Mouse (Mus musculus) right cerebral cortex, postnatal 4 days (tissue): ENCODE measurements around the gene Zfp280d.

Source experiments
- DNase-seq: peaks from one replicate; pipeline ENCODE4 v3.0.0-alpha.2; 2022

The Zfp280d gene

DNA sequence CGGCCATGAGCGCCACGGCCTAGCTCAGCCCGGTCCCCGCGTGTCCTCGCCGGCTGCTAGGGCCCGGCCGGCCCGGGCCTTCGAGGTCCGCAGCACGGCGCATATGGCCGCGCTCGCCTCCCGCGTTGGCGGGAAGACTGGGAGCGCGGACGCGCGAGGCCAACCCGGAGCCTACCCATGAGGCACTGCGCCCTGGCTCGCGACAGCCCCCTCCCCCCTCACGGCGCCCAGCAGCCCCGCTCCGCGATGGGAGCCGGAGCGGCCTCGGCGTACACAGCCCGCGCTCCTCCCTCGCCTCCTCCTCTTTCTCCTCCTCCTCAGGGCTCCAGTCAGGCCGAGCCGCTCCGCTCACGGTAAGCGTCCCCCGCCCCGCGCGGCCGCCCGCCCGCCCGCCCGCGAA, at the start of gene Zfp280d:
Zfp280d (plus strand) TSS at position 184 of the 400 bp plus-strand sequence.
- DNase-seq: peak; percentile 90

DNA sequence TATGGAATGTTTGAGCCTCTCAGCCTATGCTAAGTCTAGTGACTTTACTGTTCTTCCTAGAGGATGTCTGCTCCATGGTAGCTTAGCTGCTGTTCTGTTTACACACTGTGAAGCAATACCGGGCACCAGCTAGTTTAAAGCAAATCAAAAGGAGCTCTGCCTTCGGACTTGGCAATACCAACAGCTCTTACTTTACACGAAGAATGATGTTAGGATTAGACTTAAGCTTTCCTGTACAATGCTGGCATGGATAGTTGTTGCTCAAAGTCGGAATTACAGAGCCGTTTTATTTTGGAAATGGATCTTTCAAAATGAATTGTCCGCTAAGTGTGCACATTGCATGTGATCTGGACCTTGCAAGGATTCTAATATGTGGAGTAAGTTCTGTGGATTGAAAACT, 48.1 kb upstream of the Zfp280d start:
- no peak for DNase-seq

DNA sequence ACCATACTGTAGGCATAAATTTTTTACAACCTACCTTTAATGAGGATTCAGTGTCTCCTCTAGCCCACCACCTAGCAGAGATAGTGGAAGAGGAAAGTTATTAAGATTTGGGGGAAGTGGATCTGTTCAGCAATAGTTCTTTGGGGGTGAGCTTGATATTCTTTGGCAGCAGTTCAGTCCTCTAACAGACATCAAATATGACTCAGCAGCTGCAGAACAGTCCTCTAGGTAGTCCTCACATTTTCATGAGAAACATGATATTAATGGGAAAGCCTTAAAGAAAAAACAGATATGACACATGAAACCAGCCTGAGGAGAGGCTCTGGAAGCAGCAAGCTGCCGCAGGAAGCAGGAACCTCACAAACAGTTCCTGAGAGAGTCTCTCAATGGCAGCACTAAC, 22.0 kb upstream of the Zfp280d start:
- no peak for DNase-seq

DNA sequence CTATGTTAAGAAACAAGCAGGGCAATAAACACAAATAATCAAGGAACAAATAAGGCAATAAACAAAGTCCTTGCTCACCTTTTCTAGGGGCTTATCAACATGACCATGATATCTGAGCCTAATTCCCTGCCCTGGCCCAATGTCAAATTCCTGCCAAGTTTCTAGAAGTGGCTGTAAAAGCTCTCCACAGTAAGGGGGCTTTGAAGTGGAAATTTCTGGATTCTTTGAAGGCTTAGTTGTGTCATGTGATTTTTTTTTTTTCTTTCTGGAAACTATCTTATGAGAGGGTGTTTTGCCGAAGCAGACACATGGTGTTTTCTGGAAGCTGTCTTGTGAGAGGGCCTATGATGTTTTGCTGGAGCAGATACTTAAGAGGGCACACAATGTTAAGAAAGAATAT, 19.4 kb upstream of the Zfp280d start:
- DNase-seq: no peak

DNA sequence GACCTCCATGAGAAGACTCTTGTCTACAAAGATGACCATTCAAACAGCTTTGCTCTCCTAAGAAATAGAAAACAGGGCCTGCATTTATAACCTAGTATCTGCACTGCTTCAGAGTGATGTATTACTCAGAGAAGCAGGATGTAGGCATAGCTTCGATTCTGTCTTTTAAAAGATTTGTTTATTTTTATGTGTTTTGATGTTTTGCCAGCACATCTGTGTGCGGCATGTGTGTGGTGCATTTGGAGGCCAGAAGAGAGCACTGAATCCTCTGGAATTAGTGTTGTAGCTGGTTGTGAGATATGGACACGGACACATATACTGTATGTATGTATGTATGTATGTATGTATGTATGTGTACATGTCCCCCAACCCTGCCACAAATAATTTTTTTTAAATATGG, 18.0 kb upstream of the Zfp280d start:
- DNase-seq: no peak

DNA sequence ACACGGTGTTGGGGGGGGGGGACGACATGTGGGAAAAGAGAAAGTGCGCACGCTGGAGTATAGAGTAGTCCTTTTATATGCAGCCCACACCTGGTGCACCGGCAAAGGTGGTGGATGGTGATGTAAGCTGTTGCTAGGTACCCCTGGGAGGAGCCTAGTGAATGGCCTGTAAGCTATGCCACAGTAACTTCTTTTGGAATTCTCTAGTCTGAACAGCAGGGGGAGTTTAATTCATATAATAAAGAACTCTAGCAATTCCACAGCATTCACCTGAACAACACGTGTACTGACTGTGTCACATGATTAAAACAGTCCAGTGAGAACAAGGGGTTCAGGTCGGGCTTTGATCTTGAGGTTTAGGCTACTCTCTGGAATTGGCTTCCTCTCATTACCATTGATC, 14.3 kb upstream of the Zfp280d start:
- DNase-seq: no peak

DNA sequence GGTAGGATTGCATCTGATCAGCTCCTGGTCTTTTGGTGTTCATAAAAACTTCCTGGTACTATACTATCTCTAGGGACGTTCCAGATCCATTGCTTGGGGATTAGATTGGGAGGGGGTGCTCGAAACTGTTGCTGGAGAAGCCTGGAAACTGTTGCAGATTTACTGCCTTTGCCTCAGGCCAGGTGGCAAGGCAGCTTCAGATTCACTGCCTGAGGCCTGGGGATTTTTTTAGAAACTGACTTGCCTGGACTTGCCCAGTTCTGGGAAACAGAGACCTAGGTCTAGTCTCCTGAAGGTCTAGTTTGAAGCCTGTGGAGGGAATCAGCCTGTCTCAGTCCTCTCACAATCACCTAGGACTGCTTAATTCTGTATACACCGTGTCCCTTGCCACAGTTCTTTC, 9.8 kb upstream of the Zfp280d start:
- no peak for DNase-seq

DNA sequence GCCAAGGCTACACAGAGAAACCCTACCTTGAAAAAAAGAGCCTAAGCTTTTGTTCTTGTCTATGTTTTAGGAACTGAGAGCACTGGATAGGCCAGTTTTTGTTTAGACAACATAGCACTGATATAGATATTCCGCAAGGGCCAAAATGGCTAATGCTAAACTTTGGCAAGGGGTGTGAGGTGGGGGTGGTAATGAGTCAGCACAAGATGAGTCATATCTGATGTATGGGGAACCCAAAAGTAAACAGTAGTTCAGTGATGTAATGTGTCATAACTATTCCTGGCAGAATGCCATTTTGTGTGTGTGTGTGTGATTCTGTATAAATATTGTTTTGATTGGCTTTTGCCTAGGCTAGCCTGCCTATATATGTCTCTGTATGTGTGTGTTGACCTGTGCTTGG, 4.5 kb upstream of the Zfp280d start:
- no peak for DNase-seq

DNA sequence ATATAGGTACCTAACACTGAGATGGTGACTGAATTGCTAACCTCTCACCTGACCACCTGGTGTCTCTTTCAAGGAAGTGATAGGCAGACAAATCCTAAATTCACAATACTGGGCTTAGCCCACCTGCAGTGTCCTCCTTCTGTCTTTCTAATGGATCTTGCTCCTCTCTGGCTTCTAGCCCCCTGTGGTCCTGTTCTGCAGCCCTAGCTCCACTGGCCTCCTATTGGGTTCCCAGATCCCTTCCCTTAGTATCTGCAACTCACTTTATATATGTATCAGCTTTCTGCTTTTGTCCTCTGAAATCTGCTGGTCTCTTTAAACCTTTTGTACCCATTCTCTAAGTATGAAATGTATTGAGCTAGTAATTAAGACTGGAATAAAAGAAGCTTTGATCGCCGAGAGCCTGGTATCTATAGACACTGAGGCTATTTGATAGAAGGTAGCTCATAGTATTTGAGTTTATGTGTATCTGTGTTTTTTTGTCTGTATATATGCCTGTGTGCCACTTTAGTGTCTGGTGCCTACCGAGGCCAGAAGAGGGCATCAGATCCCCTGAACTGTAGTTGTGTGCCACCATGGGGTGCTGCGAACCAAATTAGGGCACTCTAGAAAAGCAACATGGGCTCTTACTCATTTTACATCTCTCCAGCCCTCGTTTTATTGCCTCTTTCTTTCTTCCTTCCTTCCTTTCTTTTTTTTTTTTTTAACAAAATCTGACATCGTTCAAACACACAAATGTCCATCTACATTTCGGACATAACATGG, 832 bp upstream of the Zfp280d start:
- DNase-seq: no peak

DNA sequence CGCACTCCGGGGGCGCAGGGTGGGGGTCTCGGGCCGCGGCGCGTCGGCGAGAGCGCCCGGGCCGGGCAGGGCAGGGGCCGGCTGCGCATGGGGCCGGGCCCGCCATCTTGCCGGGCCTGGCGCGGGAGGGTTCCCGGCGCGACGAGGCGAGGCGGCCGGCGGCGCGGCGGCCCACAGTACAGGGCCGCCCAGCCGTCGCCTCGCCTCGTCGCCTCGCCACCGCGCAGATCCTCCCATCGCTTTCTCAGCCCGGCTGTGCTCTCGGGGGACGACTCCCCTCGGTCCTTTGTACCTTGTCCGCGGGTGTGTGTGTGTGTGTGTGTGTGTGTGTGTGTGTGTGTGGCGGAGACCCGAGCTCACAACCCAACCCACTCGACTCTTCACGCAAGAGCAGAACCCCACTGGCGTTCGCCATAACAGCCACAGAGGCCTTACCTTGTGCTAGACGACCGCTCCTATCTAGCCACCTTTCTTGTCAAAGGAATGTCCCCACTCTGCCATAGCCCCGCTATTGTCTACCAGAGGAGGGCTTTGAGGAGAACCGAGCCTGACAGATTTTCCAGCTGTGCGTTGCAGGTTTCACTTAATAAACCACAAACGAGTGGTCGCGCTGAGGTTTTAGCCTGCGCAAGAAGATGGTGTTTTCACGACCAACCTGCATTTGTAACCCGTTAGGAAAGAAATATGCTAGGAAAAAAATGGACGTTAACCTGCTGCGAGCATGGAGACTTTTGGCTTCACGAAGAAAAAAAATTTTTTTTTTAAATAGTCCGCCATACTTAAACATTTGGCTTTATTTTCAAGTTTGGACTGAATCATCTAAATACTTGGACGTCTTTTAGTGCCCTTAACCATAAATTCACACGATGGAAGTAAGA, 680 bp downstream of the Zfp280d start:
- peak; percentile 55 for DNase-seq

DNA sequence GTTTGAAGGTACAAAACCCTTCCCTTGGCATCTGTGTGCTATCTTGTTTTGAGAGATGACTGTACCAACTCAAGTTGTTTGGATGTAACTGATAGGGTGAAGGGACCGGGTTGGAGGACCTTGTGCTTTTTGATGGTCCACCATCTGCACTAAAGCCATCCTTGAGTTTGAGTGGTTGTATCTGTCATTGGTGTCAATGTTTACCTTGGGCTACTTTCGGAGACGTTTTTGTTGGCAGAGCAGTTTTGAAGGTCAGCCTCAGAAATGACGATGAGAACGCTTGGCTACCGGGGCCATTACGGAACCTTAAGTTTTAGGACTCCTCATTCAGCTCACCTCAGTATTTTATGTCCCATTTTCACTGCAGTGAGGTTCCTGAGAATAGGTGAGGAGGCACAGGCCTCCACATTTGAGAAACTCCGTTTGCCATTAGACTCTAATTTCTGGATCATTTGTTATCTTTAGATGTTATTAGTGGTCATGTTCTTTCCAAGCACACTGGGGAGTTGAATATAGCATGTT, 1.4 kb downstream of the Zfp280d start:
- no peak for DNase-seq

DNA sequence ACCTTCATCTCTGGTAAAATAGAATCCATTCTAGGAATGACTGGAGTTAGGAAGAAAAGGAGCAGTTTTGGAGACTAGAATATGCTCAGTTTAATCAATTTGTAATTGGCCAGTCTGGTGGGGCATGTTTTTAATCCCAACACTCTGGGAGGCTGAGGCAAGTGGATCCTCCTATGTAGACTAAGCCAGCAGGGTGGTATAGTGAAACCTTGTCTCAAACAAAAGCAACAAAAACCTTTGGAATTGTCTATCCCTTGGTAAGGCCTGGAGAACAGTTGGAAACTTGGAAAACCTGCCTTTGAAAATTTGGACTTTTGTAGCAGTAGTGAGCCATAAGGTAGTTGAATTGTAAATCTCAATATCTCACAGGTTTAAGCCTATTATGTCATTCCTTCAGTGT, 2.3 kb downstream of the Zfp280d start:
- no peak for DNase-seq

DNA sequence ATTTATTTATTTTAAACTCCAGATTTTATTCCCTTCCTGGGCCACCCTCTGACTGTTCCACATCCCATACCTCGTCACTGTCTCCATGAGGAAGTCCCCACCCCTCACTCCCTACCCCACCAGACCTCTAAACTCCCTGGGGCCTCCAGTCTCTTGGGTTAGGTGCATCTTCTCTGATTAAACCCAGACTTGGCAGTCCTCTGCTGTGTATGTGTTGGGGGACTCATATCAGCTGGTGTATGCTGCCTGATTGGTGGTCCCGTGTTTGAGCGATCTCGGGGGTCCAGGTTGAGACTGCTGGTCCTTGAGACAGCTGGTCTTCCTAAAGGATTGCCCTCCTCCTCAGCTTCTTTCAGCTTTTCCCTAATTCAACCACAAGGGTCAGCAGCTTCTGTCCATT, 5.3 kb downstream of the Zfp280d start:
- no peak for DNase-seq

DNA sequence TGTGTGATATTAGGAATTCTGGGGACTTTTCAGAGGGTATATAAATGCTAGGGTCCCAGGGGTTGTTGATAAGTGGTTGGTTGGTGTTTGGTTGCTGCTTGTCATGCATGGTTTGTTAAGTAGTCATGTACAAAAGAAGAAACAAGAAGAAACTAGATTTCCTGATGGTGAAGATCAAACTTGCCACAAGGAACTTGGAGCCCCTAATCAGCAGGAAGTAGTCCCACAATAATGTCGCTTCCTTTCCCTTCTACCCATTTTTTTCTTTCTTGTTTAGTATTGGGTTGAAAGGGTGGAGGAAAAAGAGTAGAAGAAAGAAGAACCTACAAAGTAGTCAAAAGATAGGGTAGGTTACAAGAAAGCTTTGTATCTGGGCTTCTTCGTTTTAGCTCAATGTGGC, 13.0 kb downstream of the Zfp280d start:
- no peak for DNase-seq

DNA sequence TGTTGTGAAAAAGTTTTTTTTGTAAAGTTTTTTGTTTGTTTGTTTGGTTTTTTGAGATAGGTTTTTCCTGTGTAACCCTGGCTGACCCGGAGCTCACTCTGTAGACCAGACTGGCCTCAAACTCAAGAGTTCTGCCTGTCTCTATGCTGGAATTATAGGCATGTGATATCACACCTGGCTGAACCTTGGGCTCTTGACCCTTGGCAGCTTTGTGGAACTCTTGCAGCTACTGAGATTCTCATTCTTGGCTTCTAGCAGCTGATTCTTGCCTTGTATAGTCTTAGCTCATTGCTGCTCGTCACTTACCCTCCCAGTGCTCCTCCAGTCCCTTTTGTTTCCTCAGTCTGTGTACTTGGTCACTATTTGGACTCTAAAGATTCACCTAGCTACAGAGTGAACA, 13.6 kb downstream of the Zfp280d start:
- DNase-seq: no peak

DNA sequence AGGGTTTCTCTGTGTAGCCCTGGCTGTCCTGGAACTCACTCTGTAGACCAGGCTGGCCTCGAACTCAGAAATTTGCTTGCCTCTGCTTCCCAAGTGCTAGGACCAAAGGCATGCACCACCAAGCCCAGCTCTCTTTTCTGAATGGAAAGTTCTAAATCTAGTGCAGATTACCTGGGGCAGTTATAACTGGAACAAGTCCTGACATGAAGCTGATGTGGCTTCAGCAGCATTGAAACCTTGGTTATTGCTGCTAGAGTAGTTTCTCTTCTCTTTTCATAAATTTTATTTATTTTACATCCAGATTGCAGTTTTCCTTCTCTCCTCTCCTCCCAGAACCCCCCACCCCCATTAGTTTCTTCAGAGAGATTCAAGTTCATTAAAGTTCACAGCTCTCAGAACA, 14.4 kb downstream of the Zfp280d start:
- no peak for DNase-seq

DNA sequence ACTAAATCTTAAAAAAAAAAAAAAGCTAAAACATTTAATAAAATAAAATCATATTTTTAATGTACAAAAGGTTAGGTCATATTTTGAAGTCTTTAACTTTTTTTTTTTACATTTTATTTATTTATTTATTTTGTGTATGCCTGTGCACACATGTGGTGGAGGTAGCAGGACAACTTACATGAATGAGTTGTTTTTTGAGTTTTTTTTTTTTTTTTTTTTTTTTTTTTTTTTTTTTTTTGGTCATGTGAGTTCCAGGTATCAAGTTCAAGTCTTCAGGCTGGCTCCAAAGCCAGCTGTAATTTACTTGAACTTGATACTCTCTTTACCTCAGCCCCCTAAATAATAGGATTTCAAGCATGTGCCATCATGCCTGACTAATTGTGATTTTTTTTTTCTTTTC, 19.4 kb downstream of the Zfp280d start:
- DNase-seq: no peak

DNA sequence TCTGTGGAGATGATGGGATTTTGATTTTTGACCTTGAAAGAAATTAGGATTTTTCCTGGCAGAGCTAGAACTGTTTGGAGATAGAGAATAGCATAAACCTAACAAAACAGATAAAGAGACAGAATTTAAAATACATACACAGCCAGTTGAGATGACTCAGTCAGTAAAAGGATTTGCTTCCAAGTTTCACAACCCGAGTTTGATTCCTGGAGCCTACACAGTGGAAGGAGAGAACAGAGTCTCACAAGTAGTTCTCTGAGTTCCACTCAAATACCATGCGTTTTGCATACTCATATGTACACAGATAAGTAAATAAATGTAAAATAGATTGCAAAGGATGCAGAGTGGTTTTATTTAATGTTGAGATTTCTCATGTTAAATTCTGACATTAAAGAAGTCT, 35.1 kb downstream of the Zfp280d start:
- no peak for DNase-seq

DNA sequence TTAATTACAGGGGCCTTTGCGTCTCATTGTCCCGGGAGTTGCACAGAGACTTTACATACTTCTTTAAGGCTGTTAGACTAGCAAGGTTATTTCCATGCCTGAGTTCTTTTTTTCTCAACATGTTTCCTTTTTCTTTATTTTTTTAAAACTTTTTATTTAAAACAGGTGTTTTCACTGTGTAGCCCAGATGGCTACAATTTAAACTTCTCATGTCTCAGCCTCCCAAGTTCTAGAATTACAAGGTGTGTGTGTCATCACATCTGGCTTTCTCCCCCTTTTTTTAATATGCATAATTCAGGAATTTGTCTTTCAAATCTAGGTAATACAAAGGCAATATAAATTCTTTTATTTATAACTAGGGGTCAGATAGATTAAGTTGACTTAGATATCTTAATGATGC, 58.6 kb downstream of the Zfp280d start:
- DNase-seq: no peak

DNA sequence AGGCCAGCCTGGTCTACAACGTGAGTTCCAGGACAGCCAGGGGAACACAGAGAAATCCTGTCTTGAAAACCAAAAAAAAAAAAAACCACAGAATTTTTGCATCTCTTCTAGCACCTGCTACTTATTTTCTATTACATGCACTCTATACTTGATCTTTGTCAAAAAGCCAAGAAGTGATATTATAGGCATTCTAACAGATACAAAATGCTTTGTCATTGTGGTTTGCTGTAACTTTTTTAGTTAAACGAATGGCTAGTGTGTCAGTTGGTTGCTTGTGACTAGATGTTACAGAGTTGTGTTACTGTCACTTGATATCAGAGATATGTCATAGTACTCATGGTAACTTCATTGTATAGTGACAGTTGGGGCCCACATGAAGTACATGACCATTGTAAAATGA, 61.4 kb downstream of the Zfp280d start:
- DNase-seq: no peak

DNA sequence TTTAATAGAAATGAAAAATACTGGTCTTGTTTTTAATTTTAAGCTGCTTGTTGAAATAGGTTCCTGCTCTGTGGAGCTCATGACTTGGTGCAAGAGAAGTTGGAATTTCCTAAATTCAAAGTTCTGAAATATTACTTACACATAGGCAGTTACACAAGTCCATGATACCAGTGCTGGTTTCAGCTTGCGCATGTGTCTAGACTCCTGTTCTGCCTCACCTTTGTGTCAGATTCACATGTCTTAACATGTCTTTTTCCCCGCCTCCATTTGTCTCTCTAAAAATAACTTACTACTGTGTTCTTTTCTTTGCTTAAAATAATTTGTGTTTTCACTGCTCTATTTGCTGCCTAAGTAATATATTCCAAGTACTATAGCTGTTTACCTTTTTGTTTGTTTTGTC, 64.5 kb downstream of the Zfp280d start:
- no peak for DNase-seq

DNA sequence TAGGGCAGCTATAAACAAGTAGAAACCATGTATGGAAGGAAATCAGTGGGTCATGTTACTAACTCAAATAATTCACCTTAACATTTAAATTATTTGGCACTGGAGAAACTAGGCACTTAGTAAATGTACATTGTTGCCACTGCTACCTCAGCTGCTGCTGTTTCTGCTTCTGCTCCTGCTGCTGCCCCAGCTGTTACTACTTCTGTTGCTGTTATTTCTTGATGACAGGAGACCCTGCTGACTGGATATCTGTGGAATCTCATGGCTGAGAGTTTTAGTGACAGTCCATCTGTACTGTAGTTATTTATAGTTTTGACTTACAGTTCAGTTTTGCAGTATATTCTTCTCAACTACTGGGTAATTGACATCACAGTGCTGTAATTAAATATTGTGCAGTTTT, 69.2 kb downstream of the Zfp280d start:
- no peak for DNase-seq

DNA sequence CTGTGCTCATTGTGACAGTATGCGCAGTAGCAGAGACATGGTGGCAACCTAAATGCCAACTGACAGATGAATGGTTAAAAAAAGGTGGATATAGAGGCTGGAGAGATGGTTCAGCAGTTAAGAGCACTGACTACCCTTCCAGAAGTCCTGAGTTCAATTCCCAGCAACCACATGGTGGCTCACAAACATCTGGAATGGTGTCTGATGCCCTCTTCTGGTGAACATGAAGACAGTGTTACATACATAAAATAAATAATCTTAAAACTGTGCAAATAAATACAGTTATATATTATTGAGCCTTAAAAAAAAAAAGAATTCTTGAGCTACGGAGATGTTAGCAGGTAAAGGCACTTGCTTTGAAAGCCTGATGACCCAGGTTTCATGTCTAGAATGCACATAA, 97.7 kb downstream of the Zfp280d start:
- no peak for DNase-seq

DNA sequence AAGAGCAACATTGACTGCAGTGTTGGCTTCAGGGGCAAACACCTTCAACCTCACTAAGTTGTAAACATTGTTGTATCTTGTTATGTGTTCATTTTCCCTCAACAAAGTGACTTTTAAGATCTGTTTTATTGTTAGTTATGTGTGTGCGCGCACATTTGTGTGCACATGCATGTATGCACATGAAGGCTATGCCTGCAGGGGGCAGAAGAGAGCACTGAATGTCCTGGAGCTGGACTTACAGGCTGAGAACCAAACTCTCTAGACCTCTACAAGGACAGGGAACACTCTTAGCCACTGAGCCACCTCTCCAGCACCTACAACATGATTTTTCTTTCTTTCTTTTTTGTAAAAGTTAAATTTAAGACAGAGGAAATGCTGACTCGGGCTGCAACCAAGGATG, 99.4 kb downstream of the Zfp280d start:
- DNase-seq: peak; percentile 22
